Mouse (Mus musculus): ENCODE measurements at regions not wholly inside any gene's neighbourhood (a gene's known extent, or its start where the extent isn't known, plus 50 kb on each side); places are given as distances from the start of the nearest gene placed in this dataset.

DNA sequence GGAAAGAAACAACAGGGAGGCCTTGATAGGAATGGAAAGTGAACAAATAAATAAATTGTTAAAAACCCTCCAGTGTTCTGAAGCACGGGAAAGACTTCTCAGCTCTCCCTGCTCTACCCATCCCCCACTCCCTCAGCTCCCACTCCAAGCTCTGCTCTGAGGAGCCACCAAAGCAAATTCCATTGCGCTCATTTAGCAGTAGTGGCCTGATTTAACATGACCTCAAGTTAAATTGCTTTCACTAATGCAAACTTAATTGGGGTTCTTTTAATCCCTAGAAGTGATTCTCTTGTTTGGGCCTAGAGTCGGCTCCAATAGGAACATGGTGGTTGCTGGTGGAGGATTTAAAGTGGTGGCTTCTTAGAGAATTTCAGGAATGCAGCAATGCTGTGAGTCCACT is 161.4 kb downstream of the Fam84b start:
- Histone ChIP-seq H3ac (ENCODE audit: control insufficient read depth, insufficient read length) (no peak overlapping the region), H3K36me3 (ENCODE audit: control insufficient read depth, insufficient read depth) (no peaks in the 10 kb centered on the region), H3K27me3 (ENCODE audit: control insufficient read depth, insufficient read depth, insufficient read length) (no peaks in the 10 kb centered on the region), H3K4me2 (ENCODE audit: low read depth) (no peak overlapping the region), H3K4me3 (no peak overlapping the region), H3K79me2 (ENCODE audit: control insufficient read depth, insufficient read depth) (no peaks in the 10 kb centered on the region)
- TF ChIP-seq POLR2A (IDR thresholded peaks at IDR 0.05; ENCODE audit: insufficient read length, low read depth) = no peak
- no peak for TF ChIP-seq TCF12 (IDR thresholded peaks at IDR 0.05; ENCODE audit: insufficient read depth, poor library complexity, severe bottlenecking)
- no peak for TF ChIP-seq MAX (IDR thresholded peaks at IDR 0.05; ENCODE audit: low read depth)
- no peak for TF ChIP-seq REST (IDR thresholded peaks at IDR 0.05; ENCODE audit: insufficient read depth, insufficient read length)
- no peak for TF ChIP-seq SRF (IDR thresholded peaks at IDR 0.05; ENCODE audit: control insufficient read depth, insufficient read length, low read depth)
- no peak for TF ChIP-seq MYOD1 (IDR thresholded peaks at IDR 0.05; ENCODE audit: control insufficient read depth in 1 of 3, insufficient read length in 2 of 3, low read depth in 2 of 3)
- no peak for TF ChIP-seq E2F4 (IDR thresholded peaks at IDR 0.05; ENCODE audit: insufficient read depth)
- no peak for TF ChIP-seq USF1 (IDR thresholded peaks at IDR 0.05; ENCODE audit: low read depth)
- no peak for TF ChIP-seq POLR2AphosphoS2 (IDR thresholded peaks at IDR 0.05; ENCODE audit: insufficient read length, low read depth)
- no peak for TF ChIP-seq TCF3 (IDR thresholded peaks at IDR 0.05; ENCODE audit: insufficient read length, low read depth)
- TF ChIP-seq CEBPB (IDR thresholded peaks at IDR 0.05; ENCODE audit: insufficient read depth, poor library complexity, severe bottlenecking) = no peak

DNA sequence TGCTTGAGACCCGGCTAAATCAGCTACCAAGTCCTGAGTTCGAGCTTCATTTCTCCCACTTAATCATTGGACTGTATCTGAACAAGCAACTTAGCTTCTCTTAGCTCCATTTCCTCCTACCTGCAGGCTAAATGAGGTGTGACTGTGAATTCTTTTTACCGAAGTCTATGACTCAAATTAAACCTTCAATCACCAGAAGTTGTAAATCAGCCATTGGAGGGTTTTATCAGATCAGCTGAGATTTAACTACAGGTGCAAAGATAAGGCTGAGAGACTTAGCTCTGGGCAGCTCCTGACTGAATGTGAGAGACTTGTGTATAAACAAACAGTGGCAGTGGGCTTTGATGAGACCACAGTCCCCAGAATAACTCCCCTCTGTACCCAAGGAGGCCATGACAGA is 176.2 kb downstream of the Fam84b start:
- Histone ChIP-seq H3K27me3 (ENCODE audit: control insufficient read depth, insufficient read depth, insufficient read length) (no peaks in the 10 kb centered on the region), H3ac (ENCODE audit: control insufficient read depth, insufficient read length) (no peak overlapping the region), H3K4me3 (no peak overlapping the region), H3K79me2 (ENCODE audit: control insufficient read depth, insufficient read depth) (no peaks in the 10 kb centered on the region), H3K4me2 (ENCODE audit: low read depth) (no peak overlapping the region), H3K36me3 (ENCODE audit: control insufficient read depth, insufficient read depth) (no peaks in the 10 kb centered on the region)
- TF ChIP-seq MYOD1 (IDR thresholded peaks at IDR 0.05; ENCODE audit: control insufficient read depth in 1 of 3, insufficient read length in 2 of 3, low read depth in 2 of 3) (no peak), E2F4 (IDR thresholded peaks at IDR 0.05; ENCODE audit: insufficient read depth) (no peak), POLR2AphosphoS2 (IDR thresholded peaks at IDR 0.05; ENCODE audit: insufficient read length, low read depth) (no peak), MAX (IDR thresholded peaks at IDR 0.05; ENCODE audit: low read depth) (no peak), SRF (IDR thresholded peaks at IDR 0.05; ENCODE audit: control insufficient read depth, insufficient read length, low read depth) (no peak), MYOG (IDR thresholded peaks at IDR 0.05; ENCODE audit: control insufficient read depth in 1 of 3, insufficient read depth in 1 of 3, insufficient read length in 2 of 3, low read depth in 2 of 3) (no peak), USF1 (IDR thresholded peaks at IDR 0.05; ENCODE audit: low read depth) (no peak), CEBPB (IDR thresholded peaks at IDR 0.05; ENCODE audit: insufficient read depth, poor library complexity, severe bottlenecking) (no peak), TCF3 (IDR thresholded peaks at IDR 0.05; ENCODE audit: insufficient read length, low read depth) (no peak)

DNA sequence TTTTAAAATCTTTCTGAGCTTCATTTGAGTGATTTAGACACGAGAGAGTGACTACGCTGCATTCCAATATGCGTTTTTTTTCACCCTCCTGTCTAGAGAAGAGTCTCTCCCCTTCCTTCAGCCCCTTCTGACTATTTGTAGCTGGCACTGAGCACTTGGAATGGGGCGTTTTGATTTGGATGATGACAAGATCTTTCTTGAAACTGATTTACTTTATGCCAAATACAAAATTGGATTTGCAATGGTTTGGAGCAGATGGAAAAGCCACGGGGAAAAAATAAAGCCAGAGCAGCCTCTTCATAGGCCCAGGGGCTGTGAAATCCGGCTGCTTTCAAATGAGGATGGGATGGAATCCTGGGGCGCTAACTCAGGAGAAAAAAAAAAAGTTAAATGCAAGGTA is 196.0 kb downstream of the Fam84b start:
- no peaks in the 10 kb centered on the region for H3K79me2 ChIP-seq (ENCODE audit: control insufficient read depth, insufficient read depth)
- H3K4me3 ChIP-seq = no peak overlapping the region
- no peak overlapping the region for H3K4me2 ChIP-seq (ENCODE audit: low read depth)
- TF ChIP-seq SRF (IDR thresholded peaks at IDR 0.05; ENCODE audit: control insufficient read depth, insufficient read length, low read depth) (no peak), MAX (IDR thresholded peaks at IDR 0.05; ENCODE audit: low read depth) (no peak), POLR2AphosphoS2 (IDR thresholded peaks at IDR 0.05; ENCODE audit: insufficient read length, low read depth) (no peak), MYOG (IDR thresholded peaks at IDR 0.05; ENCODE audit: control insufficient read depth in 1 of 3, insufficient read depth in 1 of 3, insufficient read length in 2 of 3, low read depth in 2 of 3) (no peak), TCF3 (IDR thresholded peaks at IDR 0.05; ENCODE audit: insufficient read length, low read depth) (no peak), REST (IDR thresholded peaks at IDR 0.05; ENCODE audit: insufficient read depth, insufficient read length) (no peak), MYOD1 (IDR thresholded peaks at IDR 0.05; ENCODE audit: control insufficient read depth in 1 of 3, insufficient read length in 2 of 3, low read depth in 2 of 3) (no peak), POLR2A (IDR thresholded peaks at IDR 0.05; ENCODE audit: insufficient read length, low read depth) (no peak)
- no peaks in the 10 kb centered on the region for H3K27me3 ChIP-seq (ENCODE audit: control insufficient read depth, insufficient read depth, insufficient read length)
- H3K36me3 ChIP-seq (ENCODE audit: control insufficient read depth, insufficient read depth) = no peaks in the 10 kb centered on the region
- no peak overlapping the region for H3ac ChIP-seq (ENCODE audit: control insufficient read depth, insufficient read length)

DNA sequence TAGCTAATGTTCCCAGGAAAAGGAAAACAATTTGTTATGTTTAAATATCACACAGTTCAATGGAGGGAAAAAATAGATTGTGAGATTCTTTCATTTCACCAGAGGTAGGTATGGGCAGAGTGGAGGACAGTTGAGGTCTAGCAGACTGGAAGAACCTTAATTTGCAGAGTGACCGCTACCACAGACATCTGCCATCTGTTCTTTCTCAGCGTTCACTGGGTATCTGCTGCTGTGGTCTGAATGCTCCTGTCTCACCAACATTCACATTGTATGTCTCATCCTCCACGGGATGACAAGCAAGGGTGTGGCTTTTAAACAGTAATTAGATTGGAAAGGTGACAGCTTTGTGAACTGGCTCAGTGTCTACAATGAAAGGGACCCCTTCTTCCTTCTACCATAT is 198.5 kb downstream of the Fam84b start:
- Histone ChIP-seq H3K79me2 (ENCODE audit: control insufficient read depth, insufficient read depth) (no peaks in the 10 kb centered on the region), H3K4me3 (no peak overlapping the region), H3ac (ENCODE audit: control insufficient read depth, insufficient read length) (no peak overlapping the region), H3K27me3 (ENCODE audit: control insufficient read depth, insufficient read depth, insufficient read length) (no peaks in the 10 kb centered on the region), H3K36me3 (ENCODE audit: control insufficient read depth, insufficient read depth) (no peaks in the 10 kb centered on the region), H3K4me2 (ENCODE audit: low read depth) (no peak overlapping the region)
- no peak for TF ChIP-seq MYOD1 (IDR thresholded peaks at IDR 0.05; ENCODE audit: control insufficient read depth in 1 of 3, insufficient read length in 2 of 3, low read depth in 2 of 3)

DNA sequence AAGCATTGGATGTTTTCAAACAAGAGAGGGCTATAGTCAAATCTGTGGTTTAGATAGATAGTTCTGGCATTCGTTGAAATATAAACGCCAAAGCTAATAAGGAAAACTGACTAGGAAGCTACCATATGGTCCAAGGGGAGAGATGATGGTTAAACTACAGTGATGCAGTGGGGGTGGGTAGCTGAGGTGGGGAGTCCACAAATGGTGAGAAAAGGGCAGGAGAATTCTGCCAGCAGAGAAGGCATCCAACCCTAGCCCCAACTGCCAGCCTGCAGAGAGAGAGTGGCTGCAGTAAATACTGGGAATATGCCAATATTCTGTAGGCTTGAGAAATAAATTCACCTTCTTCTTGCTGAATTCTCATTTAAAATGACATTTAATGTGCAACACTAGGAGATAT is 204.3 kb downstream of the Fam84b start:
- Histone ChIP-seq H3K36me3 (ENCODE audit: control insufficient read depth, insufficient read depth) (no peaks in the 10 kb centered on the region), H3K79me2 (ENCODE audit: control insufficient read depth, insufficient read depth) (no peaks in the 10 kb centered on the region), H3K27me3 (ENCODE audit: control insufficient read depth, insufficient read depth, insufficient read length) (no peaks in the 10 kb centered on the region), H3K4me3 (no peak overlapping the region), H3K4me2 (ENCODE audit: low read depth) (no peak overlapping the region), H3ac (ENCODE audit: control insufficient read depth, insufficient read length) (no peak overlapping the region)
- TF ChIP-seq MYOG (IDR thresholded peaks at IDR 0.05; ENCODE audit: control insufficient read depth in 1 of 3, insufficient read depth in 1 of 3, insufficient read length in 2 of 3, low read depth in 2 of 3) (no peak), TCF12 (IDR thresholded peaks at IDR 0.05; ENCODE audit: insufficient read depth, poor library complexity, severe bottlenecking) (no peak), REST (IDR thresholded peaks at IDR 0.05; ENCODE audit: insufficient read depth, insufficient read length) (no peak), SRF (IDR thresholded peaks at IDR 0.05; ENCODE audit: control insufficient read depth, insufficient read length, low read depth) (no peak), MYOD1 (IDR thresholded peaks at IDR 0.05; ENCODE audit: control insufficient read depth in 1 of 3, insufficient read length in 2 of 3, low read depth in 2 of 3) (no peak), TCF3 (IDR thresholded peaks at IDR 0.05; ENCODE audit: insufficient read length, low read depth) (no peak), CEBPB (IDR thresholded peaks at IDR 0.05; ENCODE audit: insufficient read depth, poor library complexity, severe bottlenecking) (no peak), POLR2A (IDR thresholded peaks at IDR 0.05; ENCODE audit: insufficient read length, low read depth) (no peak), POLR2AphosphoS2 (IDR thresholded peaks at IDR 0.05; ENCODE audit: insufficient read length, low read depth) (no peak), MAX (IDR thresholded peaks at IDR 0.05; ENCODE audit: low read depth) (no peak), E2F4 (IDR thresholded peaks at IDR 0.05; ENCODE audit: insufficient read depth) (no peak), USF1 (IDR thresholded peaks at IDR 0.05; ENCODE audit: low read depth) (no peak)

Data from myocyte (in vitro differentiated cells).